Mouse (Mus musculus): ENCODE measurements around the gene Plekho2. TPM values are rescaled to one million over a fixed set of nuclear protein-coding genes. Genes with fewer than 3 reads are reported as not detected.

The Plekho2 gene
- total and polyA plus RNA-seq, 3 experiments = 7.6 to 12.9 TPM; not detected in 1

DNA sequence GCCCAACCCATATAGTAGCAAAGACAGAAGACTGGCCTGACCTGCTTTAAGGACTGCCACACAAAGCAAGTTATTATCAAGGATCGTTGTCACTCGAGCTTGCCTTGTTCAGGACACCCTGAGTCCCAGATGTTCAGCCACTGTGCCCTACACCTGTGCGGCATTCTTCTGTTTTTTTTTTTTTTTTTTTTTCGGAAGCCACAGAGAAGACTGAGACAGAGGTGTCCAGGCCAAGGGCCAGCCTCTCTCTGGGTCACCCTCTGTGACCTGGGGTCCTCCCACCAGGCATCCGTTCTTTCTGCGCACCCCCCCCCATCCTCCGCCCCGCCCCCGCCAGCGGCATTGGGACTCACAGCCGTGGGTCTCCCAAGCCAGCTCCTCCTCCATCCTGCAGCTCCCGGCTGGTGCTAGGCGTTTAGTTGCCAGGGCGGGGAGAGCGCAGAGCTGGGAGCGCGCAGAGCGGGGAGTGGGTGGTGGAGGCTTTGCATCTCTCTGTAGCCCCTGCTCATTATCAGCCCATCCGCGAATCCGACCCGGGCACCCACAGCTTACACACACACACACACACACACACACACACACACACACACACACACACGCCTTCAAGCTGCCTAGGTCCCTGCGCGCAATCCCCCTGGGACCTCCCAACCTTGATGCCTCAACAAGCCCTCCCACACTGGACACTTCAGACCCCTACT is 59.9 kb downstream of the Plekho2 start, which contains the start of gene Ankdd1a:
Gene Ankdd1a (minus strand): TSS at position 387 of the 698 bp plus-strand sequence.
- Histone ChIP-seq H3K9me3 (replicated peaks; ENCODE audit: insufficient read depth, low read length) (no peaks in the 10 kb centered on the region), H3K79me2 (ENCODE audit: control insufficient read depth, insufficient read depth, low read length, poor library complexity) (no peaks in the 10 kb centered on the region), H3K36me3 (ENCODE audit: control insufficient read depth in 1 of 2, insufficient read depth in 2 of 2, low read length in 2 of 2) (no peaks in the 10 kb centered on the region), H3K27ac (ENCODE audit: control insufficient read depth, low read depth, low read length) (no peak within 1 kb of the TSS), H3K27me3 (ENCODE audit: control insufficient read depth in 1 of 2, insufficient read depth in 2 of 2, low read length in 2 of 2) (no peaks in the 10 kb centered on the region), H3K4me1 (ENCODE audit: control insufficient read depth in 1 of 2, insufficient read depth in 2 of 2, low read length in 2 of 2) (peaks cover 0 to 3% of the 10 kb centered on the region in 2 experiments; a peak in 2 of 4 replicates), H3K9ac (ENCODE audit: control insufficient read depth, low read depth, low read length, poor library complexity, severe bottlenecking) (no peak within 1 kb of the TSS), H3K4me3 (ENCODE audit: control insufficient read depth in 1 of 2, insufficient read depth in 1 of 2, low read depth in 2 of 2, low read length in 2 of 2) (no peak within 1 kb of the TSS)
- no peak for TF ChIP-seq POLR2AphosphoS2 (IDR thresholded peaks at IDR 0.05; ENCODE audit: low read length)
- TF ChIP-seq EP300 (IDR thresholded peaks at IDR 0.05; ENCODE audit: low read depth in 1 of 2, low read length in 2 of 2) = no peak
- TF ChIP-seq MAZ (IDR thresholded peaks at IDR 0.05; ENCODE audit: low read depth, low read length) = no peak
- no peak for TF ChIP-seq ELF1 (IDR thresholded peaks at IDR 0.05; ENCODE audit: low read depth, low read length)
- no peak for TF ChIP-seq SMC3 (IDR thresholded peaks at IDR 0.05; ENCODE audit: low read depth, low read length)
- no peak for TF ChIP-seq NRF1 (IDR thresholded peaks at IDR 0.05; ENCODE audit: insufficient read depth, low read depth, low read length, poor library complexity, severe bottlenecking)
- TF ChIP-seq ZKSCAN1 (IDR thresholded peaks at IDR 0.05; ENCODE audit: low read depth, low read length) = no peak
- no peak for TF ChIP-seq MAX (IDR thresholded peaks at IDR 0.05; ENCODE audit: low read length)
- TF ChIP-seq ETS1 (IDR thresholded peaks at IDR 0.05; ENCODE audit: low read depth, low read length) = no peak
- no peak for TF ChIP-seq USF2 (IDR thresholded peaks at IDR 0.05; ENCODE audit: borderline replicate concordance in 1 of 2, insufficient read depth in 1 of 2, low read depth in 1 of 2, low read length in 2 of 2)
- no peak for TF ChIP-seq ZMIZ1 (IDR thresholded peaks at IDR 0.05; ENCODE audit: low read depth, low read length)
- TF ChIP-seq GATA1 (IDR thresholded peaks at IDR 0.05; ENCODE audit: low read depth, low read length) = no peak
- no peak for TF ChIP-seq USF1 (IDR thresholded peaks at IDR 0.05; ENCODE audit: low read depth, low read length)
- TF ChIP-seq MEF2A (IDR thresholded peaks at IDR 0.05; ENCODE audit: extremely low read depth, insufficient replicate concordance, low read depth, low read length, poor library complexity, severe bottlenecking) = no peak
- no peak for TF ChIP-seq TAL1 (IDR thresholded peaks at IDR 0.05; ENCODE audit: low read length)
- TF ChIP-seq NELFE (IDR thresholded peaks at IDR 0.05; ENCODE audit: low read depth, low read length) = no peak
- TF ChIP-seq MYB (IDR thresholded peaks at IDR 0.05; ENCODE audit: low read depth, low read length) = no peak
- TF ChIP-seq GABPA (IDR thresholded peaks at IDR 0.05; ENCODE audit: low read depth, low read length) = no peak
- no peak for TF ChIP-seq TCF12 (IDR thresholded peaks at IDR 0.05; ENCODE audit: low read depth, low read length)
- no peak for TF ChIP-seq MAFK (IDR thresholded peaks at IDR 0.05; ENCODE audit: borderline replicate concordance, low read depth, low read length)
- no peak for DNase-seq (ENCODE audit: low read depth, low spot score)

Data from MEL (cell line).